Mouse (Mus musculus): Measurements from ENCODE around the gene Nrcam. TPM values are rescaled to one million over a fixed set of nuclear protein-coding genes. Genes with fewer than 3 reads are reported as not detected.

The Nrcam gene
- polyA plus RNA-seq, 1 experiment from 2014 or later, result 1.1 TPM

DNA sequence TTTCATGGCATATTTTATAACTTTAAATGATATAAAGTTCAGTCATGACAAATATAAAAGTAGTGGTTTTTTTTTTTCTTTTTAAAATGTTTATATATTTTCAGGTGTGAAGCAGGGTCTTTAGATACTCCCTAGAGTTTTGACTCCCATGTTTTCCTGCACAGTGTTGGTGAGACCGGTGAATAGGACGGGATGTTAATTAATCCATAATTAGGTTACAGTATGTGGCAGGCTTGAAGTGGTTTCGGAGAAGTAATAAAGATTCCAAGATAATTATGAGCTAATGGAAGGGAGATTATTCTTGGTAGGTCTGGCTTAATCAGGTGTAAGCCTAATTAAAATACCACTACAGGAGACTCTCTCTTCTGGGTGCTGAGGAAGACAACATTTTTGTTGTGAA lies 17.5 kb downstream of the Nrcam start:
- Histone ChIP-seq H3K9ac (ENCODE audit: low read depth, low read length) (no peak overlapping the region), H3K36me3 (ENCODE audit: control insufficient read depth, insufficient read depth) (no peaks in the 10 kb centered on the region), H3K4me1 (replicated peaks; ENCODE audit: control insufficient read depth, insufficient read depth, low read length) (no peaks in the 10 kb centered on the region), H3K27me3 (replicated peaks; ENCODE audit: control insufficient read depth, insufficient read depth, low read length) (no peaks in the 10 kb centered on the region), H3K4me2 (replicated peaks; ENCODE audit: low read depth) (no peak overlapping the region), H3K27ac (ENCODE audit: low read depth, low read length) (no peak overlapping the region), H3K4me3 (ENCODE audit: low read depth, low read length) (no peak overlapping the region), H3K9me3 (ENCODE audit: control insufficient read depth) (no peaks in the 10 kb centered on the region)
- TF ChIP-seq CTCF (IDR thresholded peaks at IDR 0.05; ENCODE audit: low read depth), result no peak
- 82% methylated on average over 3 of the region's 3 CpGs for WGBS
- no peak for ATAC-seq

DNA sequence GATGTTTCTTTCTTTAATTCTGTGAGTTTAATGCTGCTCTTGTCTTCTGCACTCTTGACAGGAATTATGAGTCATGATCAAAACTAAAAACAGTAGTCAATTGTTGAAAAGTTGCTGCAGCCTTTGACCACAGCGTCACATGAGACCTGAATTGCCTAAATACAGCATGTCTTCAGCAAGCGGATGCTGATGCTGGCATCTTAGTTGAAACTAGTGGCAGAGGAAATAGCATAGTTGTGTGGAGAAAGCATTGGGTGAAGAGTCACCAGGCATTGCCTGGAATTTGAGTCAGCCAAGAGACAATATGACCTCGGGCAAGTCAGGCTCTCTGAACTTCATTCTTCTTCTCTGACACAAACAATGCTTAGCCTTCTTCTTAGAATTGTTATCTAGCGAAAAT lies 26.4 kb downstream of the Nrcam start:
- H3K9ac ChIP-seq (ENCODE audit: low read depth, low read length), result no peak overlapping the region
- no peaks in the 10 kb centered on the region for H3K4me1 ChIP-seq (replicated peaks; ENCODE audit: control insufficient read depth, insufficient read depth, low read length)
- ATAC-seq, result no peak
- no peaks in the 10 kb centered on the region for H3K9me3 ChIP-seq (ENCODE audit: control insufficient read depth)
- no peaks in the 10 kb centered on the region for H3K27me3 ChIP-seq (replicated peaks; ENCODE audit: control insufficient read depth, insufficient read depth, low read length)
- no peak overlapping the region for H3K27ac ChIP-seq (ENCODE audit: low read depth, low read length)
- no peaks in the 10 kb centered on the region for H3K36me3 ChIP-seq (ENCODE audit: control insufficient read depth, insufficient read depth)
- 73% methylated on average over 4 of the region's 4 CpGs for WGBS
- H3K4me3 ChIP-seq (ENCODE audit: low read depth, low read length), result no peak overlapping the region
- TF ChIP-seq CTCF (IDR thresholded peaks at IDR 0.05; ENCODE audit: low read depth), result no peak
- H3K4me2 ChIP-seq (replicated peaks; ENCODE audit: low read depth), result no peak overlapping the region

DNA sequence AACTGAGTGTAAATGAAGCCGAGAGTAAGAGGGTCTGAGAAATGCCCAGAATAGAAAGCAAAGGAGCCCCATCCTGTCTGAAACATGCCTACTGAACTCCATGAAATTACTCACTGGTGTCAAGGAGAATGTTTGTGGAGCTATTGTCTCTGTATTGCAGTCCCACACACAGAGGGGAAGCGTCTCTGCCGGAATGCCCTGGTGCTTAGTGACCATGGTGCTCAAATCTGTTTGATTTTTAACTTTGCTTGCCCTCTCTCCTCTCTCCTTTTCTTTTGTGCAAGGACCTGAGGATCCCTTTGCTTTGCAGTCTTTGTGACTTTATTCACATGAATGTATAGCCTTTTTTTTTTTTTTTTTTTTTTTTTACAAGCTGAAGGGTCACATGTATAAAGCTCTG lies 28.8 kb downstream of the Nrcam start:
- Histone ChIP-seq H3K4me2 (replicated peaks; ENCODE audit: low read depth) (no peak overlapping the region), H3K36me3 (ENCODE audit: control insufficient read depth, insufficient read depth) (no peaks in the 10 kb centered on the region), H3K4me3 (ENCODE audit: low read depth, low read length) (no peak overlapping the region), H3K4me1 (replicated peaks; ENCODE audit: control insufficient read depth, insufficient read depth, low read length) (no peaks in the 10 kb centered on the region), H3K27ac (ENCODE audit: low read depth, low read length) (no peak overlapping the region), H3K9ac (ENCODE audit: low read depth, low read length) (no peak overlapping the region), H3K9me3 (ENCODE audit: control insufficient read depth) (no peaks in the 10 kb centered on the region), H3K27me3 (replicated peaks; ENCODE audit: control insufficient read depth, insufficient read depth, low read length) (no peaks in the 10 kb centered on the region)
- WGBS, result 55% methylated on average over 3 of the region's 3 CpGs
- ATAC-seq, result no peak
- TF ChIP-seq CTCF (IDR thresholded peaks at IDR 0.05; ENCODE audit: low read depth), result no peak

DNA sequence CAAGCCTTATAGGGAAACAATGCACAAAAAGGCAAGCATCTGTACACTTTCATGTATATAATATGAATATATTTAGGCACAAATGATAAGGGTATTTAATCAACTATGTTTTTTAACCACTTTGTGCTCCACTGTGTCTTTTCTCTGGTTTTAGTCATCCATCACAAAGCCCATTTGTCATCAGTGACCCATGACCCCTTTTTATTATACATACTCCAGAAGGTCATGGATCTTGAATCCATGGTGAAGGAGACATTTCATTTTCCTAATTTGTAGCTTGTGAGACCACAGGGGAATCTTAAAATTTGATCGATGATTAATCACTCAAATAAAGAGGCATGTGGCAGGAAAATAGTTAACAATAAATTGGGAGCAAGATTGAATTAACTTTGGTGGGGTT lies 29.2 kb downstream of the Nrcam start:
- Histone ChIP-seq H3K9ac (ENCODE audit: low read depth, low read length) (no peak overlapping the region), H3K4me3 (ENCODE audit: low read depth, low read length) (no peak overlapping the region), H3K9me3 (ENCODE audit: control insufficient read depth) (no peaks in the 10 kb centered on the region), H3K27me3 (replicated peaks; ENCODE audit: control insufficient read depth, insufficient read depth, low read length) (no peaks in the 10 kb centered on the region), H3K4me2 (replicated peaks; ENCODE audit: low read depth) (no peak overlapping the region), H3K36me3 (ENCODE audit: control insufficient read depth, insufficient read depth) (no peaks in the 10 kb centered on the region), H3K27ac (ENCODE audit: low read depth, low read length) (no peak overlapping the region), H3K4me1 (replicated peaks; ENCODE audit: control insufficient read depth, insufficient read depth, low read length) (no peaks in the 10 kb centered on the region)
- TF ChIP-seq CTCF (IDR thresholded peaks at IDR 0.05; ENCODE audit: low read depth), result no peak
- no peak for ATAC-seq
- WGBS, result 95% methylated on average over 1 of the region's 1 CpGs

DNA sequence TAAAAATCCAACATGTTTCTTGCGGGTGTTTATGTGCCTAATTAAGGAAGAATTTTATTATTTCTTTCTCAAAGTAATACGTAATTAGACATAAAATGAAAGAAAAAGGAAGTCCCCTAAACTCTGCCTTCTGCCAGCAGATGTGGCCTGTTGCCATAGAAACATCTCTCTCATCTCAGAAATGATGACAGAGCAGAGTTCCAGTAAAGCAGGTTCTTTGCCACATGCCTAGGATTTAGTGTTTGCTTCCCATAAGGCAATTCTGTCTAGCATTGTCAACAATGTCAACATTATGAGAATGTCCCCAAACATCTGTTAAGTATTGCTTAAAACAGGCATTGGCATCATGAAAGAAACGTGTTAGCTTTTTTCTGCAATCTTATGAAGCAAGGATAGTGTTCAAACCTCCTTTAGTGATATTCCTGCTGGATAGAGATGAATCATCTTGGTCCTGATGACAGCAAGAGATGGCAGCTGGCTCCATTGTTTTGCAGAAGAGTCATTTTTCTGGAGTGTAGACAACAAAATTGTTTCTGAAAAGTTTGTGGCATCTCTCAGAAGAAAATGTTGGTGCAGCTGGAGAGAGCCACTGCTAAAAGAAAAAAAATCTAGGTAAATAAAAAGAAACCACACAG lies 42.5 kb downstream of the Nrcam start:
- Histone ChIP-seq H3K27me3 (replicated peaks; ENCODE audit: control insufficient read depth, insufficient read depth, low read length) (no peaks in the 10 kb centered on the region), H3K9me3 (ENCODE audit: control insufficient read depth) (no peaks in the 10 kb centered on the region), H3K4me1 (replicated peaks; ENCODE audit: control insufficient read depth, insufficient read depth, low read length) (no peaks in the 10 kb centered on the region), H3K27ac (ENCODE audit: low read depth, low read length) (no peak overlapping the region), H3K4me2 (replicated peaks; ENCODE audit: low read depth) (no peak overlapping the region), H3K4me3 (ENCODE audit: low read depth, low read length) (no peak overlapping the region), H3K36me3 (ENCODE audit: control insufficient read depth, insufficient read depth) (no peaks in the 10 kb centered on the region), H3K9ac (ENCODE audit: low read depth, low read length) (no peak overlapping the region)
- no peak for ATAC-seq
- WGBS, result 65% methylated on average over 3 of the region's 3 CpGs
- no peak for TF ChIP-seq CTCF (IDR thresholded peaks at IDR 0.05; ENCODE audit: low read depth)

DNA sequence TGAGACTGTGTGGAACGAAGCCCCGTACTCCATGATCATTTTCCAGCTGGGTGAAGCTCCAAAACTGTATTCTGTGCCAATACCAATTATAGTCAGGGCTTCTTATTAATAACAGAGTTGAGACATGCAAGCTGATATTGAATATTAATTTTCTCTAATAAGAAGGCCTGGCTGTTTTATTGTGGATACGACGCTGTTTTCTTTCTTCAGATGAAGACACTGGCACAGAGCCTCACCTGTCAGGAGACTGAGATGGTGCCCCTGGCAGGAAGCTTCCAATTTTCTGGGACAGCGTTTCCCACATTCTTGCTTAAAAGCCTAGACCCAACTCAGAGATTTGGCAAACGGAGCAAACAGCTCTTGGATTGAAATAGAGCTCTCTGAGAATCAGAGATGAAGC lies 47.3 kb downstream of the Nrcam start:
- no peak overlapping the region for H3K27ac ChIP-seq (ENCODE audit: low read depth, low read length)
- no peaks in the 10 kb centered on the region for H3K36me3 ChIP-seq (ENCODE audit: control insufficient read depth, insufficient read depth)
- H3K9ac ChIP-seq (ENCODE audit: low read depth, low read length), result no peak overlapping the region
- H3K4me2 ChIP-seq (replicated peaks; ENCODE audit: low read depth), result no peak overlapping the region
- H3K4me3 ChIP-seq (ENCODE audit: low read depth, low read length), result no peak overlapping the region
- H3K27me3 ChIP-seq (replicated peaks; ENCODE audit: control insufficient read depth, insufficient read depth, low read length), result no peaks in the 10 kb centered on the region
- no peaks in the 10 kb centered on the region for H3K9me3 ChIP-seq (ENCODE audit: control insufficient read depth)
- WGBS, result 86% methylated on average over 6 of the region's 6 CpGs
- no peak for ATAC-seq
- no peaks in the 10 kb centered on the region for H3K4me1 ChIP-seq (replicated peaks; ENCODE audit: control insufficient read depth, insufficient read depth, low read length)
- no peak for TF ChIP-seq CTCF (IDR thresholded peaks at IDR 0.05; ENCODE audit: low read depth)
